In genomic region chr11:59219064-59219463, GRCm38 (mm10) we compare ENCODE assay signal across 7 mouse cellular contexts. TPM values are rescaled to one million over a fixed set of nuclear protein-coding genes. Genes with fewer than 3 reads are reported as not detected.
DNase-seq lines count a peak whose midpoint lies in the region; ATAC-seq and TF ChIP-seq lines count a peak whose summit lies in the region.

No protein-coding gene starts in this region.

- H3K9me3 ChIP-seq in liver, embryonic 11.5 days (ENCODE audit: control insufficient read depth, low read length) = no peaks in the 10 kb centered on the region
- H3K9me3 ChIP-seq in intestine, postnatal 0 days (ENCODE audit: control insufficient read depth) = no peaks in the 10 kb centered on the region

- TF ChIP-seq CTCF in intestine, postnatal 0 days (IDR thresholded peaks at IDR 0.05; ENCODE audit: low read depth) = peak; percentile 71

- H3K4me1 ChIP-seq in liver, embryonic 11.5 days (replicated peaks; ENCODE audit: control insufficient read depth, insufficient read depth, low read length) = peaks cover 46% of the 10 kb centered on the region
- H3K4me1 ChIP-seq in intestine, postnatal 0 days (replicated peaks; ENCODE audit: control insufficient read depth, insufficient read depth, low read length) = peaks cover 22% of the 10 kb centered on the region

- no peak for ATAC-seq in liver, embryonic 11.5 days (replicated peaks; ENCODE audit: low FRiP score)
- ATAC-seq in activated CD4-positive, CD25-positive, alpha-beta regulatory T cell, adult 4 months = peak; percentile 34
- no peak for ATAC-seq in intestine, postnatal 0 days

- no peak overlapping the region for H3K4me2 ChIP-seq in liver, embryonic 11.5 days
- H3K4me2 ChIP-seq in intestine, postnatal 0 days (replicated peaks; ENCODE audit: low read depth) = no peak overlapping the region

- H3K9ac ChIP-seq in liver, embryonic 11.5 days (ENCODE audit: low read depth, low read length) = no peak overlapping the region
- H3K9ac ChIP-seq in intestine, postnatal 0 days (ENCODE audit: low read depth, low read length) = no peak overlapping the region

- H3K27ac ChIP-seq in liver, embryonic 11.5 days (ENCODE audit: low read depth, low read length) = no peak overlapping the region
- no peak overlapping the region for H3K27ac ChIP-seq in intestine, postnatal 0 days (ENCODE audit: low read depth, low read length)

- peaks cover 33% of the 10 kb centered on the region for H3K36me3 ChIP-seq in liver, embryonic 11.5 days (ENCODE audit: control insufficient read depth, insufficient read depth, low read length)
- H3K36me3 ChIP-seq in intestine, postnatal 0 days (ENCODE audit: control insufficient read depth, insufficient read depth) = peaks cover 4% of the 10 kb centered on the region

- H3K27me3 ChIP-seq in liver, embryonic 11.5 days (replicated peaks; ENCODE audit: control insufficient read depth, insufficient read depth, low read length) = no peaks in the 10 kb centered on the region
- no peaks in the 10 kb centered on the region for H3K27me3 ChIP-seq in intestine, postnatal 0 days (replicated peaks; ENCODE audit: control insufficient read depth, insufficient read depth, low read length)

- H3K4me3 ChIP-seq in liver, embryonic 11.5 days (ENCODE audit: low read depth, low read length) = no peak overlapping the region
- no peak overlapping the region for H3K4me3 ChIP-seq in intestine, postnatal 0 days (ENCODE audit: low read depth, low read length)

- DNase-seq in liver = peak; percentile 60
- no peak for DNase-seq in liver, embryonic 11.5 days (ENCODE audit: low spot score)
- DNase-seq in spleen, postnatal 10 days (ENCODE audit: low spot score in 2 of 2) = peak; percentile 51 to 72
- DNase-seq in frontal cortex, postnatal 25 days (ENCODE audit: low spot score in 2 of 2) = no peak
- DNase-seq in urinary bladder, postnatal 36 days (ENCODE audit: low spot score in 2 of 2) = no peak

RNA-seq across cellular contexts. Expression of gene Arf1, which starts 9.0 kb away (rescaled TPM):
- 505 and 548 TPM in 2 replicates for polyA plus RNA-seq in liver, embryonic 11.5 days (2014; fragmentation: Nextera tagmentation; extraction: Ambion mirVana)
- polyA plus RNA-seq in activated CD4-positive, CD25-positive, alpha-beta regulatory T cell, adult 4 months (2017; shearing (Covaris generic)) = 100 to 1,000 TPM; 301 to 312 TPM
- polyA plus RNA-seq in intestine, postnatal 0 days (2015; fragmentation: Nextera tagmentation; extraction: Ambion mirVana) = 574 and 605 TPM in 2 replicates

RNA-seq across cellular contexts. Expression of gene 2310033P09Rik, which starts 10.9 kb away (rescaled TPM):
- polyA plus RNA-seq in liver, embryonic 11.5 days (2014; fragmentation: Nextera tagmentation; extraction: Ambion mirVana) = 38.4 and 41.3 TPM in 2 replicates
- 10 to 100 TPM; 17.5 to 18.7 TPM for polyA plus RNA-seq in activated CD4-positive, CD25-positive, alpha-beta regulatory T cell, adult 4 months (2017; shearing (Covaris generic))
- 24.1 and 30.6 TPM in 2 replicates for polyA plus RNA-seq in intestine, postnatal 0 days (2015; fragmentation: Nextera tagmentation; extraction: Ambion mirVana)

RNA-seq across cellular contexts. Expression of gene Mrpl55, which starts 16.8 kb away (rescaled TPM):
- 104 and 106 TPM in 2 replicates for polyA plus RNA-seq in liver, embryonic 11.5 days (2014; fragmentation: Nextera tagmentation; extraction: Ambion mirVana)
- 10 to 100 TPM; 49.4 to 50.0 TPM for polyA plus RNA-seq in activated CD4-positive, CD25-positive, alpha-beta regulatory T cell, adult 4 months (2017; shearing (Covaris generic))
- polyA plus RNA-seq in intestine, postnatal 0 days (2015; fragmentation: Nextera tagmentation; extraction: Ambion mirVana) = 87.1 and 96.5 TPM in 2 replicates

RNA-seq across cellular contexts. Expression of gene Guk1, which starts 27.1 kb away (rescaled TPM):
- 131 and 134 TPM in 2 replicates for polyA plus RNA-seq in liver, embryonic 11.5 days (2014; fragmentation: Nextera tagmentation; extraction: Ambion mirVana)
- 10 to 100 TPM; 60.2 to 63.5 TPM for polyA plus RNA-seq in activated CD4-positive, CD25-positive, alpha-beta regulatory T cell, adult 4 months (2017; shearing (Covaris generic))
- polyA plus RNA-seq in intestine, postnatal 0 days (2015; fragmentation: Nextera tagmentation; extraction: Ambion mirVana) = 110 and 119 TPM in 2 replicates

RNA-seq across cellular contexts. Expression of gene Gjc2, which starts 36.1 kb away (rescaled TPM):
- 0.07 TPM in 1 of 2 replicates, not detected in the other for polyA plus RNA-seq in liver, embryonic 11.5 days (2014; fragmentation: Nextera tagmentation; extraction: Ambion mirVana)
- polyA plus RNA-seq in activated CD4-positive, CD25-positive, alpha-beta regulatory T cell, adult 4 months (2017; shearing (Covaris generic)) = not detected
- polyA plus RNA-seq in intestine, postnatal 0 days (2015; fragmentation: Nextera tagmentation; extraction: Ambion mirVana) = 2.2 and 2.3 TPM in 2 replicates

Comparison
In these comparisons a context has a peak if more than half of its experiments do, and no peak if none do; other contexts are left out.
1. DNase-seq: peak in liver (single experiment) and spleen, postnatal 10 days (2 of 2); none in liver, embryonic 11.5 days (single experiment), frontal cortex, postnatal 25 days (0 of 2) and urinary bladder, postnatal 36 days (0 of 2).